Mouse (Mus musculus) bone marrow macrophage, adult 2 months (primary cell): ENCODE data around the gene Art4. TPM values are rescaled to one million over a fixed set of nuclear protein-coding genes. Genes with fewer than 3 reads are reported as not detected.
A peak's percentile ranks its signal among the peaks of the same experiment; 100 is the strongest.

Source experiments
- H3K27ac ChIP-seq: 2 replicates; pipeline ENCODE4 v1.5.1; 2012; ENCODE audit warnings: low read depth, low read length; ENCODE audit not compliant: insufficient read depth
- H3K4me1 ChIP-seq: 2 replicates; pipeline ENCODE4 v1.6.1; 2012; ENCODE audit warnings: low read length; ENCODE audit not compliant: control insufficient read depth, insufficient read depth
- H3K4me3 ChIP-seq: 2 replicates; pipeline ENCODE4 v1.5.1; 2012; ENCODE audit warnings: mild to moderate bottlenecking, low read length, moderate library complexity; ENCODE audit not compliant: insufficient read depth
- CTCF ChIP-seq: IDR thresholded peaks from 2 replicates; pipeline ENCODE4 v1.5.1; 2012; ENCODE audit warnings: low read depth, mild to moderate bottlenecking, low read length, moderate library complexity
- POLR2A ChIP-seq: IDR thresholded peaks from 2 replicates; pipeline ENCODE4 v1.6.1; 2012; ENCODE audit warnings: mild to moderate bottlenecking, low read depth, low read length, borderline replicate concordance
- polyA plus RNA-seq: library from polyadenylated mRNA; stranded (reverse); fragments of >200 nt; gene quantifications from 2 replicates; pipeline ENCODE4 v1.2.4, GENCODE M21; 2012; ENCODE audit not compliant: missing spikeins, insufficient read depth, insufficient read length

The Art4 gene
- polyA plus RNA-seq, 1 experiment: not detected

DNA sequence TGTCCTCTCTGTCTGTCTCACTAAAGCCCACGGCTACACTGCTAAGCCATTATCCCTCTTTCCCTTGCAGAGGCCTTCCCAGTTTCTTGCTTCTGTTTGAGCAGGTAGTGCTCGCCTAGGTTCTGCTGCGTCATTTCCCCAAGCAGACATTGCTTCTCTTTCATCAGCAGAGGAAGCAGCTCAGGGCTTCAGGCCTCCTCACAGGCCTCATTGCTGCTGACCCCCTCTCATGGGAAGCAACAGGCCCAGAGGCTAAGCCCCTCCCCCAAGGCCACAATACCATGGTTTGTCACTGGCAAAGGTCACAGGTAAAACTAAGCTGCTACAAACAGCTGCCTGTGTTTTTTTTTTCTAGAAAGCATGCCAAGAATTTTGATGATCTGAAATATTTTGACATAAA, 4.8 kb downstream of the Art4 start:
- TF ChIP-seq CTCF: no peak
- no peak for TF ChIP-seq POLR2A
- peaks cover 9% of the 10 kb centered on the region for H3K4me1 ChIP-seq

DNA sequence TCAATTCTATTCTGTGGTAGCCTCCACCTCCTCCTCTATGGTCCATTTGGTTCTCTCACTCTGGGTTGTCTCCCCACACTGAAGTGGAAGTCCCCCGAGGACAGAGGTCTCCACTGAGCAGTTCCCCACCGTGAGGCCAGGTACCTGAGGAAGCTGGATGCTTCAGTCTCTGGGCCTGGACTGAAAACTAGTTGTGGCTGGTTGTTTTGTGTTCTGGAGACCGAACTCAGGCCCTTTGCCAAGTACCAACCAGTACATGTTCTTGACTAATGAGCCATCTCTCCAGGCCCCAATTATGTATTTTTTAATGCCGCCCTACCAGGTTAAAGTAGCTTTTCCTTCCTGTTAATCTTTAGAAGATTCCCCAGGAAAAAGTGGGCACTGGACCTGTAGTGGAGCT, 5.2 kb downstream of the Art4 start:
- H3K4me3 ChIP-seq: no peak overlapping the region
- no peak for TF ChIP-seq CTCF
- no peak for TF ChIP-seq POLR2A
- H3K27ac ChIP-seq: no peak overlapping the region
- H3K4me1 ChIP-seq: peaks cover 9% of the 10 kb centered on the region

More for the DNA sequence above, 4.8 kb downstream of the Art4 start:
- Histone ChIP-seq H3K27ac (no peak overlapping the region), H3K4me3 (no peak overlapping the region)

DNA sequence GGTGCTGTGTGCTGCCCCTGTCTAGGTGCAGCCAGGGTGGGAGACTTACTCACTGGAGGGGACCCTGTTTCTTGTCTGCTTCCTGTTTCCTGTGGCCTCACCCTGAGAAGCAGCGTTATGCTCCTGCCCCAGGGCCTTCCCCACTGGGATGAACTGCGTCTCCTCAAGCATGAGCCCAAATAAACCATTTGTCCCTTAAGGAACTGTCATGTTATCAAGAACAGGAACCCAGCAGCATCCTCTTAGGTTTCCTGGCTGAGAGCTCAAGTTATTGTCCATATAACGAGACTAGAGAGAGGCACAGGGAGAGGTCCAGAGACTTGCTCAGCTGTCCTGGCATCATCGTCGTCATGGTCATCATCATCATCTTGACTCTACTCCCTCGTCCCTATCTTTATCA, 7.3 kb downstream of the Art4 start:
- no peak overlapping the region for H3K27ac ChIP-seq
- TF ChIP-seq POLR2A: no peak
- no peak for TF ChIP-seq CTCF
- no peak overlapping the region for H3K4me3 ChIP-seq
- H3K4me1 ChIP-seq: no peaks in the 10 kb centered on the region

DNA sequence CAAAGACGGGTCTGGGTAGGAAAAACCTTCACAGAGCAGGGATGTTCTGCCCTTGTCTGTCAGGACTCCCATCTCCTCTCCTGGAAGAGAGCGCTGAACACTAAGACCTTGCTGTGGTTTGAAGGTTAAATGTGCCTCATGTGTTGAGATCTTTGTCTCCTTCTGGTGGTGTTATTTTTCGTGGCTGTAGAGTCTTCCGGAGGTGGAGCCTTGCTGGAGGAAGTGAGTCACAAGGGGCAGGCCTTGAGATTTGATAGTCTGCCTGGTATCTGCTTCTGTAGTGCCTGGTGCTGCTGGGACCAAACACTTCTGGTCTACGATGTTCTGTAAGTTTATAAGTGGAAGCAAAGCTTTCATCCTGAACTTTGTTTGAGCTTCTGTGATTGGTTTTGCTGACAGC, 8.6 kb downstream of the Art4 start:
- H3K4me1 ChIP-seq: no peaks in the 10 kb centered on the region
- TF ChIP-seq CTCF (no peak), POLR2A (no peak)
- H3K4me3 ChIP-seq: no peak overlapping the region
- no peak overlapping the region for H3K27ac ChIP-seq

DNA sequence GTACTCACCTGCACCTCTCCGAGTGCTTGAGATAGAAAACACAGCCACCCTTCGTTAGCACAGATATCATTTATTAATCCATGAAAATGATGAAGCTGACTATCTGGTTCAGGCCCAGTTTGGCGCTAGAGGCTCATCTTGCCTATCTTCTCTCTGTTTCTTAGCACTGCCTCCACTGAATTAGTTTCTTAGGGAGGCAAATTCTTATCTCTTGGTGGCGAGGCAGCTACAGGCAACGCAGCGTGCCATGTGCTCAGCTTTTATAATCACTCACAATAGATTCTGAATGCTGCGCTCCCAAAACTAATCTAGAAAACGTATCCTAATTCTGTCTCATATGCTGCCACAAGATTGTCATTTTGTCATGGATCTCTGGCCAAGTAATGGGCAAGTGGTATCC, 9.1 kb downstream of the Art4 start:
- Histone ChIP-seq H3K4me3 (no peak overlapping the region), H3K4me1 (no peaks in the 10 kb centered on the region), H3K27ac (no peak overlapping the region)
- TF ChIP-seq POLR2A (no peak), CTCF (no peak)

DNA sequence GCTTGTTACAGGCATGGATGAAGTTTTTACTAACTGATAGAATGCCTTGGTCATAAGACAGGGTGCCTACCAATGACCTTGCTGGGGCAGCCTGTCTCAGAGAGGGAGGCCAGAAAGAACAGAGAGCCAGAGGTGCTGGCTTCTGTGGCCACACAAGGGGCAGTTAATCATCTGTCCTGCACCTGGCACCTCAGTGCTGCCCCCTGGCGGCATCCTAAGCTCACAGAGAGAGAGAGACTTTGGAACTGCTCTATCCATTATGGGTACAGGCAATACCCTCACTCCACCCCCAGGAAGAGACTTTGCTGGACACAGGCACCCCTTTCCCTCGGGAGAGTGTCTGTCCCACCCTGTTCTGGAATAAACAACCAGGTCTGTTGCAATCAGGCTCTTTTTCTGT, 9.7 kb downstream of the Art4 start:
- H3K27ac ChIP-seq: no peak overlapping the region

DNA sequence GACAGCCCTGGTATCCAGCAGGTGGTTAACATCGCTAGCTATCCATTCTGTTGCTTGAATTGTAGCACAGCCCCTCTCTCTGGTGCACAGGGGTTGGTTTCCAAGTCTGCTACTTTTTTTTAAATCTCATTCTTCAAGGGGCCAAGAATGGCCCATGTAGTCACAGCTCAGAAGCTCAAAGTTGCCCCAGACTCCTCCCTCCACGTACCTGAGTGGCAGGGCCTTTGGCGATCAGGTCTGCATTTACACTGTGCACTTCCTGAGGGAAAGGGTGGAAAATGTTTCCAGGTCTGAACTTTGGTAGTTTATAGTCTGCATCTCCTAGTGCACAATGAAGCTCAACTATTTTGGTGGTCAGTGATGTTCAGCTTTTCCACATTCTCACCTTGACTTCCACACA, 10.3 kb downstream of the Art4 start:
- Histone ChIP-seq H3K4me3 (no peak overlapping the region), H3K27ac (no peak overlapping the region), H3K4me1 (no peaks in the 10 kb centered on the region)
- TF ChIP-seq POLR2A (no peak), CTCF (no peak)

More for the DNA sequence above, 9.7 kb downstream of the Art4 start:
- TF ChIP-seq POLR2A (no peak), CTCF (peak; percentile 90)
- H3K4me1 ChIP-seq: no peaks in the 10 kb centered on the region
- no peak overlapping the region for H3K4me3 ChIP-seq

DNA sequence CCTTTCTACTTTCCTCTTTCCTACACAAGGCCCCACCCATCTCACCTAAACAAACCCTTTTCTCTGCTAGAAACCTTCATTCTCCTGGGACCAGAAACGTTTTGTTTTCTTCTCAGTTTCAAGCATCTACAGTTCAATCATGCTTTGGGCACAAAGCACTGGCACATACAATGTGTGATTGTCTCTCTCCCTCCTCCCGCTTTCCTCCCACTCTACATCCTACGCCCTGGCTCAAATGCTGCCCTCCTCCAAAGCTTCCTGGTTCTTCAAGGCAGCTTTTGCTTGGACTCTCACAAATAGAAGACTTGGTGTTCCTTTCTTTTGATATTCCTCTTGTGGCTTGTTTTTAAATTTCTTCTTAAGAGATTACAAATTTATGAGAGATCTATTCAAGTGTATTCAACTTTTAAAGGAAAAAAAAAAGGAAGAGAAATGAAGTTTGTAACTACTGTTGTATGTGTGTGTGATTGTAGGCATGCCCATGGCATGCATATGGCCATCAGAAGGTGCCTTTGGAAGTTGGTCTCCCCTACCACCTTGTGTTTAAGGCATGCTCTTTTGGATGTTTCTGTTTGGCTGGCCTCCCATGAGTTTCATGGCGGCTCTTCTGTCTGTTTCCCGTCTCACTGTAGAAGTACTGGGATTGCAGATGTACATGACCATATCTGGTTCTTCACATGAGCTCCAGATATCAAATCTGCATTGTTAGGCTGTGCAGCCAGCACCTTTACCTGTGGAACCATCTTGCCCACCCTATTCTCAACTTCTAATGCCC, 11.6 kb downstream of the Art4 start:
- Histone ChIP-seq H3K4me1 (no peaks in the 10 kb centered on the region), H3K4me3 (no peak overlapping the region), H3K27ac (no peak overlapping the region)
- no peak for TF ChIP-seq POLR2A
- no peak for TF ChIP-seq CTCF

DNA sequence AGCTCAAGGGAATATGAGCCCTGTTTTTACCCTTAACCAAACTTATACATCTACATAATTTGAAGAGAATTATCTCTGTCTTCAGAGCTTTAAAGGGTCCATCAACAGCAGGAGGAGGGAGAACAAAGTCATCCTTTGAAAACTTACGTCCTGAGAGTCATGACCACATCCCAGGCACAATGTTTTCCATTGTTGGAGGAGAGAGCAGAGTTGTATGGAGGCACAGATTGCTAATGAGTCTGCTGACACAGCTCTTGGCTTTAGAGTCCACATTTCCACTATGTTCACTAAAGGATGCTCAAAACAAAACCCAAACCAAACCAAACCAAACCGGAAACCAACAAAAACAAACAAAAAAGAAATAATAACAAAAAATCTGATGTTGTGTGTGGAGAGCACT, 12.6 kb downstream of the Art4 start:
- H3K27ac ChIP-seq: no peak overlapping the region
- TF ChIP-seq POLR2A: no peak
- no peak for TF ChIP-seq CTCF
- H3K4me3 ChIP-seq: no peak overlapping the region
- H3K4me1 ChIP-seq: no peaks in the 10 kb centered on the region

DNA sequence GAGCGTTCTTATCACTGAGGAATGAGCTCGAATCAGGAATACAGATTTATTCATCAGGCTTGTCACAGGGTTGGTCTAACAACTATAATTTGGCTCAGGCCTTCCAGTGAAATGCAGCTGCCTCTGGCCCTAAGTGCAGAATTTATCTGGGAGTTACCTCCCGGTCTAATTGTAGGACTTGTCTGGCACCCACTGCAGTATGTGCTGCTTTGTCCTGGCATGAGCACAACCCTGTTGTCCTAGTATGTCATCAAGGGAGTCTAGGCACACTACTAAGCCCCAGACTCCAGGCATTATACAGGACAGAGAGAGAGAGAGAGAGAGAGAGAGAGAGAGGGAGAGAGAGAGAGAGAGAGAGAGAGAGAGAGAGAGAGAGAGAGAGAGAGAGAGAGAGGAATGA, 20.2 kb downstream of the Art4 start:
- no peak overlapping the region for H3K4me3 ChIP-seq
- TF ChIP-seq CTCF: no peak
- TF ChIP-seq POLR2A: no peak
- H3K27ac ChIP-seq: no peak overlapping the region
- H3K4me1 ChIP-seq: peaks cover 18% of the 10 kb centered on the region
